Mouse (Mus musculus): ENCODE results near the gene Ankrd23.

GRCm38 (mm10) chr1:36569694-36570276, 33.1 kb upstream of the Ankrd23 start:
- no peak for TF ChIP-seq POLR2A (IDR thresholded peaks at IDR 0.05; ENCODE audit: borderline replicate concordance, low read depth, low read length)
- TF ChIP-seq CTCF (IDR thresholded peaks at IDR 0.05; ENCODE audit: low read depth, low read length): no peak
